Mouse (Mus musculus) kidney, adult 2 months (tissue): ENCODE measurements at regions not wholly inside any gene's neighbourhood (a gene's known extent, or its start where the extent isn't known, plus 50 kb on each side); places are given as distances from the start of the nearest gene placed in this dataset.

Experiments used
- CTCF ChIP-seq: fragments of 200-500 bp; conservative IDR thresholded peaks from 2 replicates; pipeline ENCODE4 v1.5.1; 2011; ENCODE audit warnings: low read depth, mild to moderate bottlenecking, control low read depth, low read length, moderate library complexity, mixed read lengths; ENCODE audit not compliant: insufficient read depth, insufficient read length
- POLR2A ChIP-seq: fragments of 200-500 bp; IDR thresholded peaks from one replicate; pipeline ENCODE4 v1.6.1; 2011; ENCODE audit warnings: low read depth, low read length, control low read depth

- no peak for TF ChIP-seq POLR2A
- no peak for TF ChIP-seq CTCF
Observed at GRCm38 (mm10) chr2:106216169-106216568, 212.8 kb upstream of the Dnajc24 start.
